Mouse (Mus musculus): ENCODE measurements around the gene Nploc4.

DNA sequence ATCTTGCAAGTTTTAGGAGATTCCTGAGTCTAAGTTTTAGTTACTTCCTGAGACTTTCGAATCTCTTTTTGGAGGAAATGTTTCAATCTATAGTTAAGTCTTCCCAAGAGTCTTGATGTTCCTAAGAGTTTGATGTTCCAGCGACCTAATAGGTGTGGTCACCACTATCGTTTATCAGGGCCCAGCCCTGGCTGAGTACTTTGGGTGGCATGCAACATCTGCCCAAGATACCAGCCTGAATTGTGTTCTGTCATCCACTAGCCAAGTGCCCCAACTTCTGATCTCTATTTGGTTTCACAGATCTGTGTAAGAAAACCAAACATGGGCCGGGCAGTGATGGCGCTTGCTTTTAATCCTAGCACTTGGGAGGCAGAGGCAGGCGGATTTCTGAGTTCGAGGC lies 17.9 kb upstream of the Nploc4 start:
- TF ChIP-seq CTCF (conservative IDR thresholded peaks at IDR 0.05; ENCODE audit: low read length): no peak
- TF ChIP-seq NANOG (IDR thresholded peaks at IDR 0.05; ENCODE audit: borderline replicate concordance, low read length): no peak
- TF ChIP-seq POU5F1 (IDR thresholded peaks at IDR 0.05; ENCODE audit: borderline replicate concordance, low read length): no peak

Data from E14TG2a.4 (cell line).